Mouse (Mus musculus): ENCODE data around the gene Bola2.
A peak's percentile ranks its signal among the peaks of the same experiment; 100 is the strongest.
"Not testable (repeated sequence)": the region's sequence is repeated elsewhere in the genome, so short reads cannot be mapped to it uniquely, and the experiment has no call there.

Bola2 gene

DNA sequence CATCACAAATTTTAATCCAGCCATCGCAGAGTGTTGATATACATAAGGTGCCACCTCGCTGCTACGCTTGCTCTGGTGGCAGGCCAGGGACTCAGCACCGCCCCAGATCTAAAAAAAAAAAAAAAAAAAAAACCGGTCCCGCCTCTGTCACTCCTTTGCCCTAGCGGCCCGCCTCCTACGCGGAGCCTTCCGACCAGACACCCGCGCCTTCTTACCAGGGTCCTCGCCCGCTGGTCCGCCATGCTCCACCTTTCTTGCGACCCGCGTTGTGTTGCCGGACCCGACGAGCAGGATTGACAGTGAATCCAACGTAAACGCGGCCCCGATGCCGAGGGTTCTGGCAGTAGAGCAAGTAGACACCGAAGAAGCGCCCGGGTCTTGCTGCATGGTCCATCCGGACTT lies at the start of gene Bola2:
Bola2 (plus strand) TSS at position 192 of the 402 bp plus-strand sequence.
- DNase-seq (ENCODE audit: low read depth): peak; percentile 68

GRCm38 (mm10) chr7:126645708-126646107 lies 49.5 kb upstream of the Bola2 start:
- DNase-seq (ENCODE audit: low read depth): no peak

DNA sequence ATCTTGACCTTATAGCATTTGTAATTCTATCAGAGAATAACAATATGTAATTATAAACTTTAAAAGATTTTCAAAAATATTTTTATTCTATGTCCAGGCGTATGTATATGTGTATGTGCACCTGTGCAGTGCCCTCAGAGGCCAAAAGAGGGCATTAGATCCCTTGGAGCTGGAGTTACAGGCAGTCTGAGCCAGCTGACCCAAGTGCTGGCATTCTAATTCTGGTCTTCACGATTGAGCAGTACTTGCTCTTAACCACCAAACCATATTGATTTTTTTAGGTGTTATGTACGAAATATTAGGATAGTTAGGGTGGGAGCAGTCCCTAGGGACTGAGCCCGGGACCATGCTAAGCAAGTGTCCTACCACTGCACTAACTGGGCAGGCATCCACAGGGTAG lies 46.7 kb upstream of the Bola2 start:
- no peak for DNase-seq (ENCODE audit: low read depth)

GRCm38 (mm10) chr7:126649231-126650051 lies 45.8 kb upstream of the Bola2 start, which contains the start of gene Sgf29:
Gene Sgf29, plus strand, starts transcription at chr7:126649309.
- peak; percentile 88 for DNase-seq (ENCODE audit: low read depth)

DNA sequence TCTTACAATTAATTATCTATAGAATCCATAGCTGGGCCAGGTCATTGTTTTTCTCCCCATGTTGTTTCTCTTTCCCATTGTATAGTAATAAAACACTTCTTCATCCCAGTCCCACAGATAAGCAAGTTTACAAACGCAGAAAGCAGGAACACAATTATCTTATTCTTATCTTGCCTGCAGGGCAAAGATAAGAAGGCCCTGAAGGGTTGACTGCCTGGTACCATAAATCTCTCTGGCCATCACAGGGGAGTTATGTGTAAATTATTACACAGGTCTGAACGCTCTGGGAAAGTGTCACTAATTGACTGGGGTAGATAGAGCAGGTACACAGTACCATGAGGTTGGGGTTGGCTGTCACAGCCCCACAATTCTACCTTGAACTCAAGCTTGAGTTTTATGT lies 44.3 kb upstream of the Bola2 start:
- DNase-seq (ENCODE audit: low read depth): peak; percentile 46

GRCm38 (mm10) chr7:126653991-126654390 lies 41.2 kb upstream of the Bola2 start:
- DNase-seq (ENCODE audit: low read depth): no peak

DNA sequence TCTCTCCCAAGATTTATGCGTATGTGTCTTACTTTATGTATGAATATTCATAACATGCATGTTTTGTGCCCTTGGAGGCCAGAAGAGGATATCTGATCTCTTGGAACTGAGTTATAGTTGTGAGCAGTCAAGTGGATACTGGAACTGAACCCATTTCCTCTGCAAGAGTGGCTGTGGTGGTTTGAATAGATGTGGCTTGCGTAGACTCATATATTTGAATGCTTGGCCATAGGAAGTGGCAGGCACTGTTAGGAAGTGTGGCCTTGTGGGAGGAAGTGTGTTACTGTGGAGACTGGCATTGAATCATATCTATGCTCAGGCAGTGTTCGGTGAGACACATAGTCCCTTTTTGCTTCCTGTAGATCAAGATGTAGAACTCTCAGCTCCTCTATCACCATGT lies 39.5 kb upstream of the Bola2 start:
- DNase-seq (ENCODE audit: low read depth): no peak

DNA sequence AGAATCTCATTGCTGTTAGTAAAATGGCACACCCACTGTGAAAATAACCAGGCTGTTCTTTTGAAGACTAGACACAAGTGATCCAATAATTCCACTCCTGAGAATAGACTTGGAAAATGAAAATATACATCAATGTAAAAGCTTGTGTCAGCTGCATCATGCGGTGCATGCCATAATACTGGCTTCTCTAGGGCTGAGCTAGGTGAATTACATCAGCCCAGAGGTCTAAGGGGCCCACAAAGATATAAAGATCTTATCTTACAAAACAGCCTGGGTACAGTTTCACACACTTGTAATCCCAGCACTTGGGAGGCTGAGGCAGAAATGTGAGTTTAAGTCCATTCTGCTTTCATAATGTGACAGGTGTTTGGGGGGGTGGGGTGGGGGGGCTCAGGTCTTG lies 37.7 kb upstream of the Bola2 start:
- DNase-seq (ENCODE audit: low read depth): no peak

GRCm38 (mm10) chr7:126659771-126660170 lies 35.4 kb upstream of the Bola2 start:
- DNase-seq (ENCODE audit: low read depth): no peak

- no peak for DNase-seq (ENCODE audit: low read depth)
Observed at GRCm38 (mm10) chr7:126663646-126664045, 31.6 kb upstream of the Bola2 start.

DNA sequence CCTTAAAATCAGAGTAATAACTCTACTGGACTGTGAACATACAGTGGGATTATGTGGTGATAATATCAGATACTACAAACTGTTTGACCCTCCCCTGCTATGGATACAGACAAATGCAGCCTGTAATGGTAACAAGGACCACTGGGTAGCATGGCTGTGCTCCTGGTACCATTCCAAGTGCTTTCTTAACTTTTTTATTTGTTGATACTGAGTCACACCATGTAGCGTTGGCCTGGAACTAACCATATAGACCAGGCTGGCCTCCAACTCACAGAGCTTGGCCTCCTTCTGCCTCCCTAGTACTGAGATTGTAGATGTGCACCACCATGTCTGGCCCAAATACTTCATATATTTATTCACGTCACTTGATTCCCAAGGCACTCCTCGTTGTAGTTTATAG lies 29.9 kb upstream of the Bola2 start:
- no peak for DNase-seq (ENCODE audit: low read depth)

- no peak for DNase-seq (ENCODE audit: low read depth)
Observed at GRCm38 (mm10) chr7:126667495-126668090, 27.6 kb upstream of the Bola2 start.

GRCm38 (mm10) chr7:126668452-126668851 lies 26.7 kb upstream of the Bola2 start:
- no peak for DNase-seq (ENCODE audit: low read depth)

GRCm38 (mm10) chr7:126670152-126670551 lies 25.0 kb upstream of the Bola2 start:
- DNase-seq (ENCODE audit: low read depth): no peak

- no peak for DNase-seq (ENCODE audit: low read depth)
Observed at GRCm38 (mm10) chr7:126672111-126672510, 23.1 kb upstream of the Bola2 start.

DNA sequence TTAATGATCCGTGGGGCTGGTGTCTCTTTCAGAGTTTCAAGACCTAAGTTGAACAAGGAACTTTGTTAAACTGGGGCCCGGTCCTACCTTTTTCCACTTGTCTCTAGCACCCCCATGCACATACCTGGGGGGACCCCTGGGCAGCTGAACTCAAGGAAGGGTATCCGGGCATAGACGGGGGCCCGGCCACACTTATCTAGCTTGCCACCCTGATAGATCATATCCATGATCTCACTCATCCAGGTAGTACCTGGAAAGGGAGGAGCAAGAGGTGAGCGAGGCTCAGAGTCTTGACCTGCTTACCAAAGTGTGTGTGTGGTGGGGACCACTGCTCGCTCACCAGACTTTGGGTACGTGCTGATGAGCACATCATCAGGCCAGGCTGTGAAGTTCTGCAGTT lies 20.1 kb upstream of the Bola2 start:
- DNase-seq (ENCODE audit: low read depth): no peak

- no peak for DNase-seq (ENCODE audit: low read depth)
Observed at GRCm38 (mm10) chr7:126676207-126676606, 19.0 kb upstream of the Bola2 start, which contains the start of gene Sult1a1. Gene Sult1a1, minus strand, starts transcription at chr7:126676432.

DNA sequence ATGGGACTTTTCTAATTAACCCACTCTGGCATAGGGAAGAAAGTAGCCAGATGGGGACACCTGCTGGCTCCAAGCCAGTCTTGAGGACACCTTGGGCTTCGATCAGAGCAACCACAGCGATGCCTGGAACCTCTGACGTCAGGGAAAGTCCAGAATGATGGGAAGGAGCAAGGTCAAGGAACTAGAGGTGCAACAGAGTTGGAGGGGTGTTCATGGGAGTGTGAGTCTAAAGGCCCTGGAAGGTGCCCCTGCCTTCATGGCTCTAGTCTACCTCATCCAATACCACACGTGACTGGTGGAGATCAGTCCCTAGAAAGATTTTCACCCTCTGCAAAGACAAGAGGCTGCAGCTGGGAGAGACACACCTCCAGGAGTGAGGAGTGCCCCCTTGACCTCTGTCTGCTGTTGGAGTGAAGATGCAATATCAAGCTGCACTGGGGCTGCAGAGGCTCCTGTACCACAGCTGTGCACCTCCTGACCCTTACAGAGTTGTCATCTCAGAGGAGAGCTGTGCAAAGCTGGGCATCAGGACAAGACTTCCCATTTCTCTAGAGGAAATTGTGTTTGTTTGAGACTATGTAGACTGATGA lies 18.5 kb upstream of the Bola2 start:
- DNase-seq (ENCODE audit: low read depth): no peak

GRCm38 (mm10) chr7:126678545-126679341 lies 16.5 kb upstream of the Bola2 start:
- DNase-seq (ENCODE audit: low read depth): no peak

GRCm38 (mm10) chr7:126679683-126680082 lies 15.5 kb upstream of the Bola2 start:
- DNase-seq (ENCODE audit: low read depth): no peak

DNA sequence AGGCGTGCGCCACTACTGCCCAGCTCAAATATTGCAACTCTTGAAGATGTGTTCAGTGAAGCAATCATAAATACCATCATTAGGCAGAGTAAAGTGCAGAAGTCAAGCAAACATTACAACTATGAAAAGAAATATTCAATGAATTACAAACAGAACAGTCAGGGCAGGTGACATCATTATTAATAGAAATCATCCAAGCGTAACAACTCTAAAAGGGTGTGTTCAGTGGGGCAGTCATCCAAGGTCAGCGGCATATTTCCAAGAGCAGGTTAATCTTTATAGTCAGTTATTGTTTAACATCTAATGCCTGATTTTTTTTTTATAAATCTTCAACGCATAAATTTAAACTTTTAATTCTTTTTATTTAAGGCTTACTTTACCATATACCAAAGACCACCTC lies 14.0 kb upstream of the Bola2 start:
- no peak for DNase-seq (ENCODE audit: low read depth)

- not testable (repeated sequence) for DNase-seq (ENCODE audit: low read depth)
Observed at GRCm38 (mm10) chr7:126688156-126688555, 7.0 kb upstream of the Bola2 start.
